Mouse (Mus musculus) brain, embryonic 18.5 days (tissue): ENCODE data around the gene Rab22a.
"Not testable (repeated sequence)": the region's sequence is repeated elsewhere in the genome, so short reads cannot be mapped to it uniquely, and the experiment has no call there.

Experiments used
- DNase-seq: peaks from one replicate; pipeline ENCODE4 v3.0.0-alpha.2; 2012; ENCODE audit warnings: low read depth, low spot score

The Rab22a gene

GRCm38 (mm10) chr2:173666876-173667275 lies 7.3 kb downstream of the Rab22a start:
- DNase-seq: no peak

- no peak for DNase-seq
Observed at GRCm38 (mm10) chr2:173672328-173672896, 12.9 kb downstream of the Rab22a start.

- no peak for DNase-seq
Observed at GRCm38 (mm10) chr2:173673469-173673868, 13.9 kb downstream of the Rab22a start.

GRCm38 (mm10) chr2:173678593-173678992 lies 19.0 kb downstream of the Rab22a start:
- no peak for DNase-seq

GRCm38 (mm10) chr2:173679217-173679616 lies 19.7 kb downstream of the Rab22a start:
- no peak for DNase-seq

GRCm38 (mm10) chr2:173680153-173680552 lies 20.6 kb downstream of the Rab22a start:
- no peak for DNase-seq

- no peak for DNase-seq
Observed at GRCm38 (mm10) chr2:173682773-173683172, 23.2 kb downstream of the Rab22a start.

GRCm38 (mm10) chr2:173685781-173686361 lies 26.3 kb downstream of the Rab22a start:
- DNase-seq: no peak

- DNase-seq: no peak
Observed at GRCm38 (mm10) chr2:173687363-173687762, 27.8 kb downstream of the Rab22a start.

- DNase-seq: no peak
Observed at GRCm38 (mm10) chr2:173689835-173690234, 30.3 kb downstream of the Rab22a start.

GRCm38 (mm10) chr2:173691748-173692147 lies 32.2 kb downstream of the Rab22a start:
- DNase-seq: no peak

- no peak for DNase-seq
Observed at GRCm38 (mm10) chr2:173692693-173693092, 33.1 kb downstream of the Rab22a start.

- no peak for DNase-seq
Observed at GRCm38 (mm10) chr2:173698850-173699249, 39.3 kb downstream of the Rab22a start.

- DNase-seq: no peak
Observed at GRCm38 (mm10) chr2:173702096-173702866, 42.7 kb downstream of the Rab22a start.

GRCm38 (mm10) chr2:173702867-173703237 lies 43.3 kb downstream of the Rab22a start:
- DNase-seq: no peak

GRCm38 (mm10) chr2:173705827-173706551 lies 46.4 kb downstream of the Rab22a start:
- no peak for DNase-seq

GRCm38 (mm10) chr2:173707626-173708025 lies 48.1 kb downstream of the Rab22a start:
- not testable (repeated sequence) for DNase-seq

GRCm38 (mm10) chr2:173710193-173710592 lies 50.6 kb downstream of the Rab22a start:
- DNase-seq: no peak

- DNase-seq: no peak
Observed at GRCm38 (mm10) chr2:173712656-173713055, 53.1 kb downstream of the Rab22a start.

- no peak for DNase-seq
Observed at GRCm38 (mm10) chr2:173713241-173713640, 53.7 kb downstream of the Rab22a start.

- DNase-seq: no peak
Observed at GRCm38 (mm10) chr2:173714620-173715218, 55.2 kb downstream of the Rab22a start.

- DNase-seq: no peak
Observed at GRCm38 (mm10) chr2:173716966-173717365, 57.4 kb downstream of the Rab22a start.
